Mouse (Mus musculus) cerebellum, postnatal 14 days (tissue): Measurements from ENCODE around the gene Pef1.
A peak's percentile ranks its signal among the peaks of the same experiment; 100 is the strongest.

Experiments used
- DNase-seq, 2 experiments: peaks; one replicate each; pipeline ENCODE4 v3.0.0; 2021; ENCODE audit warnings: mixed read lengths in 2 of 2

Gene Pef1

DNA sequence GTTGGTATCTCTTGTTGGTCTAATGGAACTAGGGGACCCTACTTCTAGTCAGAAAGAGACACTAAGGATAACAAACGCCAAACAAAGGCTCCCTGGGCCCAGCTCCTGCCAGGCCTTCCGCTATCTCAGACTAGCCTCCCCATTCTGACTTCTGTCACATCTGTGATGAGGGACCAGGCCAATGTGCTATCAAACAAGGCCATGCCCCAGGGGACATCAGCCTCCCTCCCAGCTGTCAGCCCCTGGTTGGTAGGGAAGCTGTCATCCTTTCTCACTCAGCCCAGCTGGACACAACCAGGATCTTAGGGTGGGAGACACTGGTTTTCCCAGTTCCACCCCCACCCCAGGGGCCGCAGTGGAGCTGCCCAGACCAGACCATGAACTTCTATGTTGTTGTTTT, 7.2 kb upstream of the Pef1 start:
- no peak for DNase-seq

DNA sequence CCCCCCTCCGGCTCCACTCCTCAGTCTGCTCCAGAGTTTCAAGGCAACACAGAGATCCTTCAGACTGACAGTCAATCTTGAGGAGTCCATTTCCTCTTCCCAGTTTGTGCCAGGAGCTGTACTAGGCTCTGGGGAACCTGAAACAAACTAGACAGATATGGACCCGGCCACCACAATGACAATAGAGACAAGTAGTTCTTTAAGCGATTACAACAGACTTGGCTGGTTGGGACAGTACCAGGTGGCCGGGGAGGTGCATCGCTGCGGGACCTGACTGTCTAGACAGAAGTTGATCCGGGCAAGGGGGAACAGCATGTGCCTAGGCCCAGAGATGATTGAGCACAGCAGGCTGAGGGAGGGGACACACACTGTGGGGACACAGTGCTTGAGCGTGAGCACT, 1.2 kb upstream of the Pef1 start:
- DNase-seq = peak; percentile 63 to 70

GRCm38 (mm10) chr4:130103632-130104031, 1.3 kb downstream of the Pef1 start:
- no peak for DNase-seq

DNA sequence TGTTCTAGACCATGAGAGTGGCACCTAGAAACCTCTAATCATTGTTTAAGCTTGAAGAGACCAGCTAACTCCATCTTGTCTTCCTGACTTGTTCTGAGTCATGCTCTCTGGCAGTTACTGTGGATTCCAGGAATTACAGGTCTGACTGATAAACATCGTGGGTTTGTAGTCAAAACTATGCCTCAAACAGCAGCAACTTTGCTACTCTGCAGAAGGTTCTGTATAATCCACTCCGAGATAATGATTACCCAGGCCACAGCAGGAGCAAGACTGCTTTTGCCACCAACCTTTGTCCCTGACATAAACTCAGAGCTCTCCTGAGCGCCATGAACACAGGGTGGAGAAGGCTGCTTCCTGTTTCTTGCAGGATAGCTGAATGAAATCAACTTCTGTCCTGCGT, 2.2 kb downstream of the Pef1 start:
- no peak for DNase-seq

DNA sequence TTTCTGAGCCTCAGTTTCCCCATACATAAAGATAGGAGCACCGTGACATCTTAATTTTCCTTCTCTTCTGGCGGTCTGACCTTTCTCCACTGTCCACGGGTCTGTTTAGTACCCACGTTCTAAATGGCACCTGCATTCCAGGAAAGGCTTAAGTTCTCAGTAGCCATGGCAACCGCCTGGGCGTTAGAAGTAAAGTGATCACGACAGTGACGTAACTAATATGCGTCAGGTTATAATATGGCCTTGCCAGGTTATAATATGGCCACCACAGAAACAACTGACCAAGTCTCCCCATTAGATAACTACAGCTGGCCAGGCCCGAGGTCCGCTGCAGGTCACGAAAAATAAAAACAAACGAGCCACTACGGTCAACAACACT, 4.7 kb downstream of the Pef1 start:
- DNase-seq = no peak

- peak; percentile 100 for DNase-seq
These were observed 5.2 kb downstream of the Pef1 start for GRCm38 (mm10) chr4:130107444-130108131.

DNA sequence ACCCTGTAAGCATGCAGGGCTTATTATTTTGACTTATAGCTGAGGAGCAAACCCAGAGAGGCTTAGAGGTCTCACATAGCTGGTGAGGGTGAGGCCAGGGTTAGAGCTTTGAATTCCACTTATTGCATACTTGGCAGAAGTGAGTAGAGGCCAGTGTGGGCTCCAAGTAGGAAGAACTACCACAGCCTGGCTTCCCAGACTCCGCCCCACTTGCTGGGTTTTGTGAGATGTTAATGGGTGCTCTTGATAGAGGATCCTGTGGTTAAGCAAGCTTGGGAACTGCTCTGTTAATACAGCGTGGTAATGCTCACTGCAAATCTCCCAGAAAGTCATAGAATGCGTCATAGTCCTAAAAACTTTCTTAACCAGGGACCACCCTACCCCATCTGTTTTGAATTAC, 6.6 kb downstream of the Pef1 start:
- no peak for DNase-seq

GRCm38 (mm10) chr4:130109666-130110065, 7.3 kb downstream of the Pef1 start:
- DNase-seq = no peak

DNA sequence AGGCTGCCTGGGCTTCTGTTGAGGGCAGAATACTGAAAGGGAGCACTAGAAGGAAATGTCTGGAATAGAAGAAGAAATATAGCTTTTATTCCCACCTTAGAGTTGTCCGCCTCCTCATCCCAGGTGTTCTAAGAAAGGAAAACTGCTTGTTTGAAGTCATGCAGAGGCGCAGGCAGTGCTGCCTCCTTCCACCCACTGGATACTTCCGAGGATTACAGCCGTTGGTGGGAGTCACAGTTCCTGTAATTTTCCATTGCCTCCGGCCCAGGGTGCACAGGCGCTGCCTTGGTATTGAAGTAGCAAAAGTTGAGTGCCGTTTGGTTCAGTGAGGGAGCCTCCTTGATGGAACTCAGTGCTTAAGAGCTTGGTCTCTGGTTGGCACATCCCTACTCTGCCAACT, 7.7 kb downstream of the Pef1 start:
- DNase-seq = no peak

DNA sequence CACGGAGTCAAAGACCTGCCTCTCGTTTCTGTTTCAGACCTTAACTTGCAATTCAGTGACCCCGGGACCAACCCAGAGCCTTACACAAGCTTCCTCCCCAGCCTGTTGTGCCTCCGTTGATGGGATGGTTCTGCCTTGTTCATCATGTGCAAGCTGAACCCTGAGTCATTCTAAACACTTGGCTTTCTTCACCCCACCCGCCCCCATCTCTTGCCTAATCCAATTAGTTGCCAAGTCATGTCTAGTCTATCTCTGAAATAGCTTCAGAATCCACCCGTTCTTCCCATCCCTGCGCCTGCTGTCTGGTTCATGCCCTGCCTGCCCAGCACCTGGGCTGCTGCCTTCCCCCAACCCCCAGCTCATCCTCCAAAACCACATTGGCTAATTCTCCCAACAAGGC, 9.9 kb downstream of the Pef1 start:
- DNase-seq = no peak

DNA sequence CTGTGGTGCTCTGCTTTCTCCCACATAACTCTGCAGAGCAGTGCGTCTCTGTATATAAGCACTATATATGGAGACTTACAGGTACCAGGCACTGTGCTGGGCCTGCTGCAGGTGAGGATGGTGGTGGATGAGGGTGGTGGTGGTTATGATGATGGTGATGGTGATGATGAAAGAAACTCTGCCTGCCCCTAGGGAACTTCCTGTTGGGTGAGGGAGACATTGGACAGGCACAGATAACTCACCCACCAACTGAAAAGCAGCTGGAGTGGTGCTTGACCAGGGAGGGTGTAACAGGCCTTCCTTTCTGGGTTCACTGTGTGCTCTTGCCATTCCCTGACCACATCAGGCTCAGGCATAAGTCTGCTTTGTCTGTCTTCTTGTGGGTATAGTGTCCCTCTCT, 10.4 kb downstream of the Pef1 start:
- no peak for DNase-seq

GRCm38 (mm10) chr4:130120752-130121151, 18.4 kb downstream of the Pef1 start:
- DNase-seq = no peak

DNA sequence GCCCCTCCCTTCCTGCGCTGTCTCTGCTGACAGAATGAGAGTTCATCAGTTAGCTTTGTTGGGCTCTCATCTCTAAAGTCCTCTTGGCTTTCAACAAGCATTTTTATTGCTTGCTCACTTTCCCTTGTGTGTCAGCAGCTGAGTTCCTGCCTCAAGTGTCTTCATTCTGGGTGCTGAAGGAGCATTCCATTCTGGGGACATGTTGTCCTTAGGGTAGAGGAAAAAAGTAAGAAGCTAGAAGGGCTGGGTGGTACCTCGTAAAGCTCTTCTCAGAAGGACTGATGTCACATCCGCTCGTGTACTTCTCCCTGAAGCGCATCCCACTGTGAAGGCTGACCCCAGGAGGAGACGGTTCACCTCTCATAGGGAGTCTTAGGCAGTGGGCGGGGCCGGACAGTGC, 19.2 kb downstream of the Pef1 start:
- DNase-seq = no peak

DNA sequence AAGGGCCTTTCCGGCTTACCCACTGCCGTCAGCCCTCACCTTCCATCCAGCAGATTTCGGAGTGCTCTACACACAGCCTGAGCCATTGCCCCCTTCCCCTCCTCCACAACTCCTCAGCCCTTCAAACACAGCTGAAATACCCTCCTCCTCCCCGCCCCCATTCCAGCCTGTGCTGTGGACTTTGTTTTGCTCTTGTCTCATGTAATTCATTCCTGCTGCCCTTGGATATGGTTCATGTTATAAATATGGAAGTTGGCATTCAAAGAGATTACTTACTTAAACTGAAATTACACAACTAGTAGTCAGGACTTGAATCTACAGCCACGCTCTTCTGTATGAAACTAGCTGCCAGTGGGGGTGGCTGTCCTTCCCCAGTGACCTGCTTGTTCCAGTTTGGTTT, 20.7 kb downstream of the Pef1 start:
- DNase-seq = no peak

DNA sequence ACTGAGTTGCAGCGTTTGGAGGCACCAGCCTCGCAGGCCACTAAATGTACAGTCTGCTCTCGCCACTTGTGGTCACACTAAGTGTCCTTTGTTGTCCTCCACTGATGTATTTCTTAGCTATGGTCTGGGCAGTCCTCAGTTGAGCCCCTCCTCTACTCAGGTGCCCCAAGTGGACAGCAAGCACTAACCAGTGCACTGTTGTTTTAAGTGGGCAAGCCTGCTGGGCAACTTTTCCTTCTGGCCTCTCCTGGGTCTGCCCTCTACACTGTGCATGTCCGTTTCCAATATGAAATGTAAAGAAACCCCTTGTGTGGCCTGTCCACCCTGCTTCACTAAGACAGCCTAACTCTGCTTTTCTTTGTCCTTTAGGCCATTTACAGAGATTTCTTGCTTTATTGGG, 21.8 kb downstream of the Pef1 start:
- no peak for DNase-seq

DNA sequence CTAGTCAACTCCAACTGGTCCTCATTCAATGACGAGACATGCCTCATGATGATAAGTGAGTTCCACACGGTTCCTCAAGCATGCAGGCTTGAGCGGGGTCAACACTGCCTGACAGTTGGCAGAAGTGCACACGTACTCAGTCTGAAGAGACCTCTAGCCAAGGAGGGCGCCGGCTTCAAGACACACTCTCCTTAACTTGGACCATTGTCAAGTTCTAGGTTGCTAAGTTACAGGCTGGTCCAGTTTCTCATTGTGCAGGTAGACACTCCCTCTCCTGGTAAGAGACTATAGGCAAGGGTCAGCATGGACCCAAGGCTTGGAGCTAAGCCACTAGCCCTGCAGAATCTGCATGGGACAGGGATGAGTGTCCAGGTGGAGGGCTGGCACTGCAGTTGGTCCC, 22.8 kb downstream of the Pef1 start:
- no peak for DNase-seq

- DNase-seq = no peak
These were observed 23.6 kb downstream of the Pef1 start for GRCm38 (mm10) chr4:130125935-130126334.

DNA sequence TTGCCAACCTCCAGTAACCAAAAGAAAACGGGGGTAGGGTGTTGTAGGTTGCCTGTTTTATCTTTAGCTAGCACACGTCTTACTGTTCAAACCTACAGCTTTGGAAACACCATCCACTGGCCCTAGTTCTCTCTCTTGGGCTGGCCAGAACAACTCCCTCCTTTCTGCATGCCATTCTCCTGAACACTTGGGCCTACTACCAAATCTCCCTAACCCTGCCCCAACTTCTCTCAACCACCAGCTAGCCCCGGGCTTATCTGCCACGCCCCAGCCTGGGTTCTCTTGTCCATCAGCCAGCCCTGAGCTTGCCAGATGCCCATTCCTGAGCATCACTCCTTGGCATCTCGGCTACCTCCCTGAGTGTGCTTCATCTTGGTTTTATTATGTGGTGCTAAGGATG, 26.5 kb downstream of the Pef1 start:
- DNase-seq = no peak

- DNase-seq = no peak
These were observed 27.7 kb downstream of the Pef1 start for GRCm38 (mm10) chr4:130130082-130130481.

- peak; percentile 28 to 54 for DNase-seq
These were observed 28.4 kb downstream of the Pef1 start for GRCm38 (mm10) chr4:130130641-130131350.

- no peak for DNase-seq
These were observed 29.2 kb downstream of the Pef1 start for GRCm38 (mm10) chr4:130131448-130132105.

GRCm38 (mm10) chr4:130133399-130133798, 31.0 kb downstream of the Pef1 start:
- DNase-seq = no peak

- peak; percentile 85 to 89 for DNase-seq
These were observed 36.3 kb downstream of the Pef1 start for GRCm38 (mm10) chr4:130138441-130139213.

DNA sequence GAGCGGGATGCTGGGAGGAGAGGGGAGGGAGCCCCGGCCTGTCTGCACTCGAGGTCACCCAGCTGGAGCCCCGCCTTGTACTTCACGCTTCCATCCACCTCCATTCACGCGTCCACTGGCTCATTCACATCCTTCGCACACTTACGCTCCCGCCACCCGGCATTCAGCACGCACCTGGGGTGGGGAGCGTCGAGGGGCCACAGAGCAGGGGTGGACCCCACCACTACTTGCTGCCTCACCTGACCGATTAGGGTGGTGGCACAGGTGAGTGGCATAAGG, 36.8 kb downstream of the Pef1 start, which contains the start of gene Hcrtr1:
Hcrtr1 (minus strand) TSS at position 146 of the 279 bp plus-strand sequence.
- DNase-seq = no peak
